In the genomic region with DNA sequence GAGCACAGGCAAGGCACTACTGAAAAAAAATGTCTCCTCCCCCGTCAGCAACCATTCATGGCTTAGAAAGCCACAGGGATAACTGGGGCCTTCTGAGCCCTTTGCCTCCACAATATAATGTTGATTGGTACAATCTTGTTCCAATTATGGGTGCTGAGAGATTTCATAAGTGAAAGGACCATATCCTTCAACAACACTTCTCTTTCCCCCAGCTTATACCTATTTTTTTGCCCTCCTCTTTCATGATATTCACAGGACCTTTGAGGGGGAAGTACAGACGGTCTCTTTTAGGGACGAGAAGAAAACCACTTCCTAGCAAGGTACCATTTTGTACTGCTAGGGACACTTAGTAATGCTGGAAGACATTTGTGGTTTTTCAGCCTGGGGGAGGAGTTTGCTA, we compare ENCODE assay signal across 39 mouse cellular contexts. TPM values are rescaled to one million over a fixed set of nuclear protein-coding genes. Genes with fewer than 3 reads are reported as not detected.
"Had no signal": no experiment of that assay in that cellular context is flagged by ENCODE, and none has a peak within 500 bp of the region (broad histone marks: within the 10 kb centered on the region; RNA-seq: fewer than 3 reads in every experiment).

No protein-coding gene starts in this region.

- ATAC-seq: forebrain, embryonic 13.5 days; forebrain, embryonic 14.5 days; forebrain, embryonic 15.5 days; forebrain, embryonic 16.5 days; forebrain, postnatal 0 days had no signal

- H3K4me2 ChIP-seq: embryonic facial prominence, embryonic 12.5 days; embryonic facial prominence, embryonic 13.5 days; embryonic facial prominence, embryonic 15.5 days; forebrain, embryonic 12.5 days; forebrain, embryonic 13.5 days; forebrain, embryonic 15.5 days had no signal

- DNase-seq: cerebellum, adult 8-10 months; cerebellum, adult 9-10 months; cerebellum, adult 9-11 months; cerebellum, postnatal 10 days; cerebellum, postnatal 14 days; cerebellum, postnatal 25 days; cerebellum, postnatal 36 days; embryo, embryonic 11 days; forebrain, postnatal 0 days; gastrocnemius, adult 2 months; gastrocnemius, postnatal 10 days; gastrocnemius, postnatal 14 days; gastrocnemius, postnatal 25 days; gastrocnemius, postnatal 36 days; heart, adult 11 months; heart, adult 18-20 months; heart, adult 2 months had no signal

- H3K9ac ChIP-seq: embryonic facial prominence, embryonic 12.5 days; embryonic facial prominence, embryonic 13.5 days; embryonic facial prominence, embryonic 15.5 days; forebrain, embryonic 12.5 days; forebrain, embryonic 13.5 days; forebrain, embryonic 15.5 days; forebrain, postnatal 0 days had no signal

- H3K4me1 ChIP-seq: embryonic facial prominence, embryonic 10.5 days; embryonic facial prominence, embryonic 12.5 days; embryonic facial prominence, embryonic 13.5 days; embryonic facial prominence, embryonic 15.5 days; forebrain, embryonic 10.5 days; forebrain, embryonic 12.5 days; forebrain, embryonic 15.5 days had no signal

- H3K4me3 ChIP-seq: embryonic facial prominence, embryonic 10.5 days; embryonic facial prominence, embryonic 12.5 days; embryonic facial prominence, embryonic 13.5 days; embryonic facial prominence, embryonic 15.5 days; erythroblast, embryonic 14.5 days; forebrain, embryonic 10.5 days; forebrain, embryonic 12.5 days; forebrain, embryonic 13.5 days; forebrain, embryonic 15.5 days; gastrocnemius, adult 2 months; heart, adult 2 months had no signal

- H3K27ac ChIP-seq: embryonic facial prominence, embryonic 10.5 days; embryonic facial prominence, embryonic 12.5 days; embryonic facial prominence, embryonic 13.5 days; embryonic facial prominence, embryonic 15.5 days; forebrain, embryonic 10.5 days; forebrain, embryonic 12.5 days; forebrain, embryonic 13.5 days; forebrain, embryonic 15.5 days; gastrocnemius, adult 2 months; heart, adult 2 months had no signal

- H3K27me3 ChIP-seq: embryonic facial prominence, embryonic 12.5 days; embryonic facial prominence, embryonic 13.5 days; embryonic facial prominence, embryonic 15.5 days; forebrain, embryonic 12.5 days; forebrain, embryonic 15.5 days had no signal

- H3K9me3 ChIP-seq: embryonic facial prominence, embryonic 10.5 days; embryonic facial prominence, embryonic 12.5 days; embryonic facial prominence, embryonic 13.5 days; embryonic facial prominence, embryonic 15.5 days; forebrain, embryonic 10.5 days; forebrain, embryonic 12.5 days; forebrain, embryonic 13.5 days; forebrain, embryonic 15.5 days had no signal

- H3K36me3 ChIP-seq: embryonic facial prominence, embryonic 10.5 days; embryonic facial prominence, embryonic 12.5 days; embryonic facial prominence, embryonic 13.5 days; embryonic facial prominence, embryonic 15.5 days; forebrain, embryonic 10.5 days; forebrain, embryonic 12.5 days; forebrain, embryonic 15.5 days had no signal

RNA-seq across cellular contexts. Expression of a gene that starts 57.1 kb away (rescaled TPM):
- total RNA-seq: common myeloid progenitor, adult 5-6 weeks; forebrain, postnatal 0 days; gastrocnemius, adult 18-20 months; gastrocnemius, adult 2 months; gastrocnemius, adult 8-10 months; gastrocnemius, postnatal 10 days; gastrocnemius, postnatal 14 days; gastrocnemius, postnatal 25 days; gastrocnemius, postnatal 36 days; gastrocnemius, postnatal 4 days; heart, adult 18-20 months; heart, adult 2 months; heart, adult 8-10 months had no signal
- polyA plus RNA-seq: cortical plate, adult 2 months; embryonic facial prominence, embryonic 10.5 days; embryonic facial prominence, embryonic 11.5 days; embryonic facial prominence, embryonic 12.5 days; embryonic facial prominence, embryonic 13.5 days; embryonic facial prominence, embryonic 14.5 days; embryonic facial prominence, embryonic 15.5 days; erythroblast, embryonic 14.5 days; forebrain, embryonic 10.5 days; forebrain, embryonic 11.5 days; forebrain, embryonic 12.5 days; forebrain, embryonic 13.5 days; forebrain, embryonic 14.5 days; forebrain, embryonic 15.5 days; forebrain, embryonic 16.5 days; forebrain, postnatal 0 days; frontal cortex, adult 2 months; gonadal fat pad, adult 2 months; heart, adult 2 months had no signal
